Mouse (Mus musculus): Measurements from ENCODE around the gene Hist2h4. TPM values are rescaled to one million over a fixed set of nuclear protein-coding genes. Genes with fewer than 3 reads are reported as not detected.

The Hist2h4 gene
- polyA plus RNA-seq, 1 experiment, result 101 TPM

DNA sequence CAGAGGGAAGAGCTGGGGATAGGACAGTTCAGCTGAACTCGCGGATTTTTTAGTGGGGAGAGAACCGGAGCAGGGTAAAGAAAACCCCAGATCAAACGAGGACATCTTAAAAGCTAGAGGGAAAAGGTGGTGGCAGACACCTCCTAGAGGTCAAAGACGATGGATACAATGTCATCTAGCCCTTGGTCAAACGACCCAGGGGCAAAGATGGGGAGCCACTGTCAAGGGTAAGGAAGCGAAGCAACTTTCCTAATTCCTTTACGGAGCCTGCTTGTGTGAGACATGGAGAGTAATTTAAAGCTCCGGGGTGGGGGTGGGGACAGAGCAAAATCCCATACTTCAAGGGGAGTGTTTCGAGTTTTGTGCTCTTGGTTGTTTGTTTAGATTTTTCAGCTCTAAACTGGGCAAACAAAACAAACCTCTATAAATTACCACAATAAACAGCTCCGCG is 43.9 kb downstream of the Hist2h4 start:
- peak; percentile 56 for DNase-seq

More for the DNA sequence above, 43.9 kb downstream of the Hist2h4 start:
- H3K36me3 ChIP-seq (ENCODE audit: control insufficient read depth, insufficient read depth, low read length), result no peaks in the 10 kb centered on the region
- no peak for TF ChIP-seq POLR2A (IDR thresholded peaks at IDR 0.05; ENCODE audit: control insufficient read depth, extremely low read depth, insufficient read depth, low read length, poor library complexity)
- no peak for TF ChIP-seq CTCF (IDR thresholded peaks at IDR 0.05; ENCODE audit: borderline replicate concordance, control insufficient read depth, extremely low read depth, insufficient read depth, low read length, poor library complexity)
- H3K4me3 ChIP-seq (ENCODE audit: control insufficient read depth, insufficient read depth, low read length), result peak overlapping the region; percentile 49
- no peaks in the 10 kb centered on the region for H3K27me3 ChIP-seq (ENCODE audit: control insufficient read depth, insufficient read depth, low read length)
- peak overlapping the region; percentile 90 for H3K27ac ChIP-seq (ENCODE audit: control insufficient read depth, insufficient read depth, low read length)
- H3K4me1 ChIP-seq (replicated peaks; ENCODE audit: control insufficient read depth, insufficient read depth, low read length), result peaks cover 17% of the 10 kb centered on the region
- under 1% methylated on average over 12 of the region's 12 CpGs for WGBS

Other genes starting within 250 kb of the Hist2h4 start
- gene Vps45, start 204.8 kb downstream of the Hist2h4 start, polyA plus RNA-seq (2012; rRNA removed), result 5.8 and 7.5 TPM in 2 replicates
- gene Otud7b, start 158.8 kb downstream of the Hist2h4 start, polyA plus RNA-seq (2012; rRNA removed), result 9.6 and 11.6 TPM in 2 replicates
- gene Mtmr11, start 101.3 kb downstream of the Hist2h4 start, polyA plus RNA-seq (2012; rRNA removed), result 4.0 and 5.8 TPM in 2 replicates
- gene Sf3b4, start 91.0 kb downstream of the Hist2h4 start, polyA plus RNA-seq (2012; rRNA removed), result 175 and 219 TPM in 2 replicates
- gene Sv2a, start 82.2 kb downstream of the Hist2h4 start, polyA plus RNA-seq (2012; rRNA removed), result 3.7 and 4.4 TPM in 2 replicates
- 54.1 and 55.4 TPM in 2 replicates for gene Bola1, start 43.6 kb downstream of the Hist2h4 start, polyA plus RNA-seq (2012; rRNA removed)
- gene Hist2h2ab, start 43.4 kb downstream of the Hist2h4 start, polyA plus RNA-seq (2012; rRNA removed), result 6.1 and 15.8 TPM in 2 replicates
- gene Hist2h2ac, start 42.4 kb downstream of the Hist2h4 start, polyA plus RNA-seq (2012; rRNA removed), result 149 and 173 TPM in 2 replicates
- gene Hist2h2be, start 42.2 kb downstream of the Hist2h4 start, polyA plus RNA-seq (2012; rRNA removed), result 14.7 and 16.7 TPM in 2 replicates
- gene Hist2h3c2, start 24.2 kb downstream of the Hist2h4 start, polyA plus RNA-seq (2012; rRNA removed), result 1,020 and 1,654 TPM in 2 replicates
- 255 and 367 TPM in 2 replicates for gene Hist2h2aa2, start 23.0 kb downstream of the Hist2h4 start, polyA plus RNA-seq (2012; rRNA removed)
- 565 and 592 TPM in 2 replicates for gene Hist2h2aa1, start 17.8 kb downstream of the Hist2h4 start, polyA plus RNA-seq (2012; rRNA removed)
- gene Hist2h3c1, start 16.6 kb downstream of the Hist2h4 start, polyA plus RNA-seq (2012; rRNA removed), result not detected in 2 replicates
- gene Hist2h3b, start 5.3 kb upstream of the Hist2h4 start, polyA plus RNA-seq (2012; rRNA removed), result 1,135 and 1,442 TPM in 2 replicates
- 163 and 177 TPM in 2 replicates for gene Hist2h2bb, start 6.4 kb upstream of the Hist2h4 start, polyA plus RNA-seq (2012; rRNA removed)
- 3.8 and 6.8 TPM in 2 replicates for gene Fcgr1, start 30.7 kb upstream of the Hist2h4 start, polyA plus RNA-seq (2012; rRNA removed)
- gene BC107364, start 189.0 kb upstream of the Hist2h4 start, polyA plus RNA-seq (2012; rRNA removed), result 0.09 and 0.32 TPM in 2 replicates

Measured in thymus, adult 2 months (tissue).